Mouse (Mus musculus) bone marrow, adult 2 months (tissue): ENCODE data around the gene Izumo1.

Source experiments
- CTCF ChIP-seq: fragments of 200-500 bp; IDR thresholded peaks from 2 replicates; pipeline ENCODE4 v1.5.1; 2011; ENCODE audit warnings: low read length, control low read depth; ENCODE audit not compliant: control insufficient read depth, insufficient read depth
- POLR2A ChIP-seq: fragments of 200-500 bp; IDR thresholded peaks from 2 replicates; pipeline ENCODE4 v1.6.1; 2011; ENCODE audit warnings: low read depth, mild to moderate bottlenecking, control low read depth, low read length, borderline replicate concordance; ENCODE audit not compliant: control insufficient read depth

GRCm38 (mm10) chr7:45639561-45640027 is 18.0 kb downstream of the Izumo1 start, which contains the start of gene Mamstr:
- TF ChIP-seq POLR2A (no peak), CTCF (no peak)
